In genomic region chr4:13404634-13405033, GRCm38 (mm10) we compare ENCODE assay signal across 17 mouse cellular contexts.
"Had no signal": no experiment of that assay in that cellular context is flagged by ENCODE, and none has a peak within 500 bp of the region (broad histone marks: within the 10 kb centered on the region; RNA-seq: fewer than 3 reads in every experiment).

No protein-coding gene starts in this region.

- H3K36me3 ChIP-seq: neural tube, embryonic 12.5 days; neural tube, embryonic 13.5 days; neural tube, embryonic 15.5 days; stomach, embryonic 15.5 days had no signal

- H3K27me3 ChIP-seq: neural tube, embryonic 12.5 days; neural tube, embryonic 13.5 days; neural tube, embryonic 15.5 days; stomach, embryonic 15.5 days had no signal

- H3K4me3 ChIP-seq: neural tube, embryonic 12.5 days; neural tube, embryonic 13.5 days; neural tube, embryonic 15.5 days; stomach, embryonic 15.5 days had no signal

- H3K4me1 ChIP-seq: stomach, embryonic 15.5 days had no signal

- H3K9me3 ChIP-seq: neural tube, embryonic 12.5 days; neural tube, embryonic 13.5 days; neural tube, embryonic 15.5 days; stomach, embryonic 15.5 days had no signal

- H3K27ac ChIP-seq: neural tube, embryonic 12.5 days; neural tube, embryonic 13.5 days; neural tube, embryonic 15.5 days; stomach, embryonic 15.5 days; stomach, postnatal 0 days had no signal

- DNase-seq: retina, postnatal 1 day; right cerebral cortex, adult 18-20 months; right cerebral cortex, postnatal 14 days; right cerebral cortex, postnatal 25 days; right cerebral cortex, postnatal 4 days; spleen, adult 18-20 months; thymus, adult 18-20 months; thymus, adult 2 months; thymus, postnatal 14 days; thymus, postnatal 25 days; thymus, postnatal 36 days; thymus, postnatal 4 days had no signal
